ENCODE assay signal across 32 mouse cellular contexts in the genomic region with DNA sequence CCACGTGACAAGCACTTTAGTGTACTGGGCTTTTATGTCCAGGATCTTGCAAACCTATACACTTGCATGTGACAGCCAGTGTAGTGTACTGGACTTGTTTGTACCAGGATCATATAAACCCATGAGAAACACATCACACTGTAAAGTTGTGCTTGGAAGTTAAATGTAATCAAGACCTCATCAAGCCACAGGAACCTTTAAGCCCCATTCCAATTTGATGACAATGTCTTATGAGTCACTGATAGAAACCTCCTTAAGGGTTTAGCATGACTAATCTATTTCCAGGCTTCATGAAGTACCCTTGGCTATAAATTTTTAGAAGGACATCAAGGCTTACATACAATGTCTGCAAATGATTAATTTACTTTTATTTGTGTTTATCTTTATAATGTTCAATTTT. TPM values are rescaled to one million over a fixed set of nuclear protein-coding genes. Genes with fewer than 3 reads are reported as not detected.
A peak's percentile ranks its signal among the peaks of the same experiment; 100 is the strongest.
DNase-seq lines count a peak whose midpoint lies in the region; ATAC-seq and TF ChIP-seq lines count a peak whose summit lies in the region.
"Had no signal": no experiment of that assay in that cellular context is flagged by ENCODE, and none has a peak within 500 bp of the region (broad histone marks: within the 10 kb centered on the region; RNA-seq: fewer than 3 reads in every experiment).

No protein-coding gene starts in this region.

- peak; percentile 57 for ATAC-seq in intestine, postnatal 0 days
- no peak for ATAC-seq in kidney, embryonic 14.5 days (ENCODE audit: low FRiP score, low TSS enrichment)
- ATAC-seq: activated CD4-positive, CD25-positive, alpha-beta regulatory T cell, adult 4 months; forebrain, embryonic 16.5 days; inflammation-experienced regulatory T-cells, adult 6 months had no signal

- 28% methylated on average over 1 of the region's 1 CpGs for WGBS in intestine, postnatal 0 days
- WGBS in kidney, embryonic 14.5 days, result 68% methylated on average over 1 of the region's 1 CpGs

- DNase-seq in gastrocnemius, adult 2 months, result no peak
- no peak for DNase-seq in gastrocnemius, postnatal 25 days
- DNase-seq in 3134 (ENCODE audit: extremely low read depth, insufficient read length, low spot score), result peak; percentile 51
- peak; percentile 76 for DNase-seq in Muller cell, postnatal 12 days (ENCODE audit: inconsistent ontology term)
- DNase-seq in left cerebral cortex, postnatal 10 days (ENCODE audit: extremely low spot score in 1 of 2, low spot score in 2 of 2), result no peak
- DNase-seq: adrenal gland, adult 2 months; adrenal gland, postnatal 36 days; B cell, adult 2 months; cerebellum, postnatal 14 days; heart, postnatal 10 days; kidney, adult 8-10 months; kidney, postnatal 10 days; layer of hippocampus, adult 9-11 months; lung, adult 18-20 months; lung, postnatal 14 days; midbrain, embryonic 14.5 days; retina, postnatal 1 day; right cerebral cortex, postnatal 14 days; thymus, adult 2 months; thymus, postnatal 4 days had no signal

- TF ChIP-seq CTCF in gastrocnemius, adult 2 months (IDR thresholded peaks at IDR 0.05), result no peak
- TF ChIP-seq CTCF in intestine, postnatal 0 days (IDR thresholded peaks at IDR 0.05; ENCODE audit: low read depth), result no peak

- intact Hi-C loops in gastrocnemius, adult 2 months (cut with DNase I), result no loop called here
- intact Hi-C loops in left cerebral cortex, postnatal 10 days (cut with DNase I), result no loop called here

- no peak overlapping the region for H3K4me3 ChIP-seq in gastrocnemius, adult 2 months
- H3K4me3 ChIP-seq in intestine, postnatal 0 days (ENCODE audit: low read depth, low read length), result no peak overlapping the region
- H3K4me3 ChIP-seq in kidney, embryonic 14.5 days (ENCODE audit: low read length), result no peak overlapping the region
- H3K4me3 ChIP-seq: erythroblast, embryonic 14.5 days; heart, embryonic 13.5 days; hindbrain, embryonic 15.5 days; limb, embryonic 13.5 days; neural tube, embryonic 15.5 days had no signal

- H3K4me2 ChIP-seq in intestine, postnatal 0 days (replicated peaks; ENCODE audit: low read depth), result no peak overlapping the region
- no peak overlapping the region for H3K4me2 ChIP-seq in kidney, embryonic 14.5 days (replicated peaks; ENCODE audit: low read depth, low read length)
- H3K4me2 ChIP-seq: heart, embryonic 13.5 days; hindbrain, embryonic 15.5 days; limb, embryonic 13.5 days; liver, embryonic 11.5 days; neural tube, embryonic 15.5 days had no signal

- peaks cover 25% of the 10 kb centered on the region for H3K36me3 ChIP-seq in intestine, postnatal 0 days (ENCODE audit: control insufficient read depth, insufficient read depth)
- peaks cover 4% of the 10 kb centered on the region; the same call in 1 of the 2 replicates for H3K36me3 ChIP-seq in kidney, embryonic 14.5 days (ENCODE audit: control insufficient read depth, insufficient read depth, low read length)
- H3K36me3 ChIP-seq: hindbrain, embryonic 15.5 days; neural tube, embryonic 15.5 days had no signal

- no peaks in the 10 kb centered on the region for H3K27me3 ChIP-seq in intestine, postnatal 0 days (replicated peaks; ENCODE audit: control insufficient read depth, insufficient read depth, low read length)
- no peaks in the 10 kb centered on the region for H3K27me3 ChIP-seq in kidney, embryonic 14.5 days (ENCODE audit: control insufficient read depth, insufficient read depth, low read length)
- H3K27me3 ChIP-seq: heart, embryonic 13.5 days; hindbrain, embryonic 15.5 days; limb, embryonic 13.5 days; neural tube, embryonic 15.5 days had no signal

- H3K9me3 ChIP-seq in intestine, postnatal 0 days (ENCODE audit: control insufficient read depth), result no peaks in the 10 kb centered on the region
- H3K9me3 ChIP-seq in kidney, embryonic 14.5 days (ENCODE audit: control insufficient read depth, low read length), result no peaks in the 10 kb centered on the region
- H3K9me3 ChIP-seq: G1E; heart, embryonic 13.5 days; hindbrain, embryonic 15.5 days; limb, embryonic 13.5 days; neural tube, embryonic 15.5 days had no signal

- no peak overlapping the region for H3K9ac ChIP-seq in intestine, postnatal 0 days (ENCODE audit: low read depth, low read length)
- H3K9ac ChIP-seq in kidney, embryonic 14.5 days (ENCODE audit: low read depth, low read length), result no peak overlapping the region
- H3K9ac ChIP-seq: heart, embryonic 13.5 days; hindbrain, embryonic 15.5 days; limb, embryonic 13.5 days; neural tube, embryonic 15.5 days had no signal

- peak overlapping the region; percentile 62; the same call in 1 of the 2 replicates for H3K27ac ChIP-seq in gastrocnemius, adult 2 months
- H3K27ac ChIP-seq in intestine, postnatal 0 days (ENCODE audit: low read depth, low read length), result peak overlapping the region; percentile 60; the same call in 1 of the 2 replicates
- H3K27ac ChIP-seq in kidney, embryonic 14.5 days (ENCODE audit: low read depth, low read length), result no peak overlapping the region
- H3K27ac ChIP-seq: heart, embryonic 13.5 days; hindbrain, embryonic 15.5 days; limb, embryonic 13.5 days; neural tube, embryonic 15.5 days had no signal

- peaks cover 16% of the 10 kb centered on the region for H3K4me1 ChIP-seq in intestine, postnatal 0 days (replicated peaks; ENCODE audit: control insufficient read depth, insufficient read depth, low read length)
- H3K4me1 ChIP-seq in kidney, embryonic 14.5 days (ENCODE audit: control insufficient read depth, insufficient read depth, low read length), result 0 out of 2 replicates have a peak, but pooled peaks cover 7% of the 10 kb centered on the region
- H3K4me1 ChIP-seq: hindbrain, embryonic 15.5 days had no signal

RNA-seq across cellular contexts. Expression of gene Mbnl2, which starts 47.6 kb away (rescaled TPM):
- total RNA-seq in gastrocnemius, adult 2 months (2021), result 100 to 1,000 TPM; 282 to 352 TPM
- total RNA-seq in gastrocnemius, postnatal 25 days (2021), result 100 to 1,000 TPM; 269 to 316 TPM
- polyA plus RNA-seq in intestine, postnatal 0 days (2015; fragmentation: Nextera tagmentation; extraction: Ambion mirVana), result 94.4 and 99.0 TPM in 2 replicates
- 100 to 1,000 TPM; 122 to 131 TPM for total RNA-seq in left cerebral cortex, postnatal 10 days (2021)
- polyA plus RNA-seq in kidney, embryonic 14.5 days (2014; fragmentation: Nextera tagmentation; extraction: Ambion mirVana), result 61.3 and 84.9 TPM in 2 replicates

Comparison
In these comparisons a context has a peak if more than half of its experiments do, and no peak if none do; other contexts are left out.
1. DNase-seq: peak in 3134 (single experiment) and Muller cell, postnatal 12 days (single experiment); none in gastrocnemius, adult 2 months (single experiment), gastrocnemius, postnatal 25 days (single experiment) and left cerebral cortex, postnatal 10 days (0 of 2).